In genomic region chr5:83533901-83534300, GRCm38 (mm10) we compare ENCODE assay signal across 12 mouse cellular contexts.
"Had no signal": no experiment of that assay in that cellular context is flagged by ENCODE, and none has a peak within 500 bp of the region (broad histone marks: within the 10 kb centered on the region; RNA-seq: fewer than 3 reads in every experiment).

No protein-coding gene starts in this region.

- H3K4me3 ChIP-seq: limb, embryonic 13.5 days; midbrain, embryonic 15.5 days; neural tube, embryonic 13.5 days had no signal

- H3K27me3 ChIP-seq: limb, embryonic 13.5 days; midbrain, embryonic 15.5 days; neural tube, embryonic 13.5 days had no signal

- H3K4me2 ChIP-seq: limb, embryonic 13.5 days; midbrain, embryonic 15.5 days; neural tube, embryonic 13.5 days had no signal

- H3K4me1 ChIP-seq: limb, embryonic 13.5 days; midbrain, embryonic 15.5 days; neural tube, embryonic 13.5 days had no signal

- H3K36me3 ChIP-seq: limb, embryonic 13.5 days; midbrain, embryonic 15.5 days; neural tube, embryonic 13.5 days had no signal

- H3K9ac ChIP-seq: limb, embryonic 13.5 days; liver, embryonic 14.5 days; midbrain, embryonic 15.5 days; neural tube, embryonic 13.5 days had no signal

- H3K9me3 ChIP-seq: limb, embryonic 13.5 days; midbrain, embryonic 15.5 days; neural tube, embryonic 13.5 days had no signal

- DNase-seq: kidney, adult 8-10 months; kidney, postnatal 25 days; layer of hippocampus, adult 9-11 months; layer of hippocampus, postnatal 36 days; lung, adult 18-20 months; right cerebral cortex, adult 18-20 months; right cerebral cortex, postnatal 25 days; thymus, postnatal 36 days had no signal

- H3K27ac ChIP-seq: limb, embryonic 13.5 days; liver, embryonic 14.5 days; midbrain, embryonic 15.5 days; neural tube, embryonic 13.5 days had no signal

- ATAC-seq: midbrain, embryonic 15.5 days had no signal
